Mouse (Mus musculus): ENCODE measurements at regions not wholly inside any gene's neighbourhood (a gene's known extent, or its start where the extent isn't known, plus 50 kb on each side); places are given as distances from the start of the nearest gene placed in this dataset.

DNA sequence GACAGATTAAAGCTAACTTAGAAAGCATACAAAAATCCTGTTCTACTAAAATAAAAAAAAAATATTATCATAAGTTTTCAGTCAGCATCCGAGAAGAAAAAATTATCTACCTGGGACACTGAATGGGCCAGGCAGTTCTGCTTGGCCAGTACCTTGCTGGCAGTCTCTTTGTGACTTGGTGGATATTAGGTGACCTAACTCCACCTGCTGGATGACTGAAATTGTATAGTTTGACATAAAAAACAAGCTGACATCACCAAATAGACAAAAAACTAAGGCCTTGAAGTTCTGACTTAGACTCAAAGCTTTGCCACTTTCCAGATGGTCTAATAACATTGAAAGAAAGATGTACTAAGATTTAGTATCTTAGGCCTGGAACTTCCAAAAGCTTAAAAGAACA is 791.5 kb upstream of the Alcam start:
- H3K27ac ChIP-seq (ENCODE audit: low read depth, low read length), result no peak overlapping the region
- WGBS, result 63% methylated on average over 1 of the region's 1 CpGs
- ATAC-seq (replicated peaks; ENCODE audit: low FRiP score), result no peak
- H3K9me3 ChIP-seq (ENCODE audit: control insufficient read depth, low read length), result no peaks in the 10 kb centered on the region
- H3K36me3 ChIP-seq (ENCODE audit: control insufficient read depth, insufficient read depth, low read length), result no peaks in the 10 kb centered on the region
- H3K4me2 ChIP-seq, result no peak overlapping the region
- H3K27me3 ChIP-seq (replicated peaks; ENCODE audit: control insufficient read depth, insufficient read depth, low read length), result no peaks in the 10 kb centered on the region
- H3K9ac ChIP-seq (ENCODE audit: low read depth, low read length), result no peak overlapping the region
- H3K4me3 ChIP-seq (ENCODE audit: low read depth, low read length), result no peak overlapping the region
- H3K4me1 ChIP-seq (replicated peaks; ENCODE audit: control insufficient read depth, insufficient read depth, low read length), result no peaks in the 10 kb centered on the region
- DNase-seq (ENCODE audit: low spot score), result no peak

DNA sequence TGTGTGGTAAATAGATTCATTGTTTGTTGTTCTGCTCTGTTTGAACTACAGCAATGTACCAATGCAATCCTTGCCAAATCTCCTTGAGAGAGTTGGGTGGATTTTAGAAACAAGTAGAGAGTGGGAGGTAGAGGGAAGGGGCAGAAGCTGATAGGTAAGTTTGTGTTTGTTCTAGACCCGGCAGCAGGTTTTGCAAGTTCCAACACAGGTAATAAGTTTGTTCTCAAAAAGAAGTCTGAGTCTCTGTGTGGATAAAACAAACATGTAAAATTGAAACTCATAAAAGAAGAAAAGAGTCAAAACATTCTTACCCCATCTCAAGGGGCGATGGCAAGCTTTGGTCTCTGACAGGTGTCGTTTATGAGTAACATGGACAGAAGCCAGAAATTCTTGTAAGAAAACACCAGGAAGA is 788.3 kb upstream of the Alcam start:
- H3K4me2 ChIP-seq, result no peak overlapping the region
- H3K4me1 ChIP-seq (replicated peaks; ENCODE audit: control insufficient read depth, insufficient read depth, low read length), result no peaks in the 10 kb centered on the region
- H3K27me3 ChIP-seq (replicated peaks; ENCODE audit: control insufficient read depth, insufficient read depth, low read length), result no peaks in the 10 kb centered on the region
- 90% methylated on average over 3 of the region's 3 CpGs for WGBS
- DNase-seq (ENCODE audit: low spot score) (no peak), ATAC-seq (replicated peaks; ENCODE audit: low FRiP score) (no peak)
- H3K4me3 ChIP-seq (ENCODE audit: low read depth, low read length), result no peak overlapping the region
- H3K9me3 ChIP-seq (ENCODE audit: control insufficient read depth, low read length), result no peaks in the 10 kb centered on the region
- no peak overlapping the region for H3K27ac ChIP-seq (ENCODE audit: low read depth, low read length)
- H3K36me3 ChIP-seq (ENCODE audit: control insufficient read depth, insufficient read depth, low read length), result no peaks in the 10 kb centered on the region
- H3K9ac ChIP-seq (ENCODE audit: low read depth, low read length), result no peak overlapping the region

DNA sequence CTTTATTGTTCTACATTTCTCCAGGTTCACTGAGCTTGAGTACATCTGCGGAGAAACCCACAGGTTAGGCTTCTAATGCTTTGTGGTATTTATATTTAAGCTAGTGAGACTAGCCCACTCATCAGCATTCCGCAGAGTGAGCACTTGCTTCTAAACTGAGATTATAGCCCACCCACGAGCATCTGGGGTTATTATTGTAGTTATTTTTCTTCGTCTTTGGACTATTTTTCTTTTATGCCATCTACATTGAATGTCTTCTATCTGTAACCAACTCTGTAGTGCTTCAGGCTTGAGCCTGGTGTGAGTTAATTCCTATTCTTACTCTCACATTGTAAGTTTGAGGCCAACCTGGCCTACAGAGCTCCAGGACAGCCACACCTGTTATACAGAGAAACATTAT is 765.0 kb upstream of the Alcam start:
- WGBS, result 68% methylated on average over 4 of the region's 4 CpGs
- ATAC-seq (replicated peaks; ENCODE audit: low FRiP score) (no peak), DNase-seq (ENCODE audit: low spot score) (no peak)

DNA sequence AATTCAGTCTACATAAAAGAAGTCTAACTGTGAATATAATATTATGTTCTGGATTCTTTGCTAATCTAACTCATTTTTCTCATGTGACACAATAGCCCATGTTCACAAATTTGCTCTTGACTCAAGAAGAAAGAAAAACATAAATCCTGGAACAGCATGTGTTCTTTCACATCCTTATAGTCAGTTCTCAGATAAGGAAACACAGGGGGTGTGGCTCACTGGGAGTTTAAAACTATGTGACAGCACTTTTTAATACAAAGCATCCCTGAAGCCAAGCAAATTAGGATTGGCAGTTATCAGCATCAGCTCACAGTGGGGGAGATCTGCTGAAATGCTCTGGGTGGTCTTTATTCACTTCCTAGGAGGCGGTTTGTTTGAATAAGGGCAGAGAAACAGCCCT is 747.6 kb upstream of the Alcam start:
- Histone ChIP-seq H3K27me3 (replicated peaks; ENCODE audit: control insufficient read depth, insufficient read depth, low read length) (no peaks in the 10 kb centered on the region), H3K36me3 (ENCODE audit: control insufficient read depth, insufficient read depth, low read length) (no peaks in the 10 kb centered on the region), H3K4me3 (ENCODE audit: low read depth, low read length) (no peak overlapping the region), H3K4me1 (replicated peaks; ENCODE audit: control insufficient read depth, insufficient read depth, low read length) (no peaks in the 10 kb centered on the region), H3K27ac (ENCODE audit: low read depth, low read length) (no peak overlapping the region), H3K9ac (ENCODE audit: low read depth, low read length) (no peak overlapping the region), H3K4me2 (no peak overlapping the region), H3K9me3 (ENCODE audit: control insufficient read depth, low read length) (no peaks in the 10 kb centered on the region)
- WGBS, result 43% methylated on average over 1 of the region's 1 CpGs
- ATAC-seq (replicated peaks; ENCODE audit: low FRiP score), result no peak
- DNase-seq (ENCODE audit: low spot score), result no peak

More for the DNA sequence above, 765.0 kb upstream of the Alcam start:
- H3K27ac ChIP-seq (ENCODE audit: low read depth, low read length), result no peak overlapping the region
- no peaks in the 10 kb centered on the region for H3K4me1 ChIP-seq (replicated peaks; ENCODE audit: control insufficient read depth, insufficient read depth, low read length)
- no peaks in the 10 kb centered on the region for H3K27me3 ChIP-seq (replicated peaks; ENCODE audit: control insufficient read depth, insufficient read depth, low read length)
- H3K36me3 ChIP-seq (ENCODE audit: control insufficient read depth, insufficient read depth, low read length), result no peaks in the 10 kb centered on the region
- H3K9ac ChIP-seq (ENCODE audit: low read depth, low read length), result no peak overlapping the region
- H3K4me2 ChIP-seq, result no peak overlapping the region
- H3K4me3 ChIP-seq (ENCODE audit: low read depth, low read length), result no peak overlapping the region
- H3K9me3 ChIP-seq (ENCODE audit: control insufficient read depth, low read length), result no peaks in the 10 kb centered on the region

DNA sequence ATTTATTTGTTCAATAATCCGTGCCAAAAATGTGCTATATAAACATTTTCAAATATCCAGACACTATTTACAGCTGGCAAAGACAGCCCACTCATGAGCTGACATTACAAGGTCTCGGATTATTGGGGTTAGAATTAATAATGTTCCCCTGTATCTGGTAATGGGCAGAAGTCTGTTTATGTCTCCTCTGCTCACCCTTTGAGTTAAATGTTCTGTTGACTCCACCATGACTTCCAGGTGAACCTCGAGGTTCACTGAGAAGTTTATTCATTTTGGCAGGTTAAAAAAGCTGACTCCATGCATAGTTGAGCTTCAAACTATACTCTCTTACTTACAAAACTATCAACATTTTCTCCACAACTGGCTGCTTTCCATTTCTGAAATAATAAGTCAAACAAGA is 732.6 kb upstream of the Alcam start:
- no peak overlapping the region for H3K4me2 ChIP-seq
- DNase-seq (ENCODE audit: low spot score) (no peak), ATAC-seq (replicated peaks; ENCODE audit: low FRiP score) (no peak)
- H3K9me3 ChIP-seq (ENCODE audit: control insufficient read depth, low read length), result no peaks in the 10 kb centered on the region
- H3K27ac ChIP-seq (ENCODE audit: low read depth, low read length), result no peak overlapping the region
- 39% methylated on average over 3 of the region's 3 CpGs for WGBS
- H3K4me3 ChIP-seq (ENCODE audit: low read depth, low read length), result no peak overlapping the region
- no peak overlapping the region for H3K9ac ChIP-seq (ENCODE audit: low read depth, low read length)
- no peaks in the 10 kb centered on the region for H3K36me3 ChIP-seq (ENCODE audit: control insufficient read depth, insufficient read depth, low read length)
- no peaks in the 10 kb centered on the region for H3K27me3 ChIP-seq (replicated peaks; ENCODE audit: control insufficient read depth, insufficient read depth, low read length)
- H3K4me1 ChIP-seq (replicated peaks; ENCODE audit: control insufficient read depth, insufficient read depth, low read length), result no peaks in the 10 kb centered on the region

DNA sequence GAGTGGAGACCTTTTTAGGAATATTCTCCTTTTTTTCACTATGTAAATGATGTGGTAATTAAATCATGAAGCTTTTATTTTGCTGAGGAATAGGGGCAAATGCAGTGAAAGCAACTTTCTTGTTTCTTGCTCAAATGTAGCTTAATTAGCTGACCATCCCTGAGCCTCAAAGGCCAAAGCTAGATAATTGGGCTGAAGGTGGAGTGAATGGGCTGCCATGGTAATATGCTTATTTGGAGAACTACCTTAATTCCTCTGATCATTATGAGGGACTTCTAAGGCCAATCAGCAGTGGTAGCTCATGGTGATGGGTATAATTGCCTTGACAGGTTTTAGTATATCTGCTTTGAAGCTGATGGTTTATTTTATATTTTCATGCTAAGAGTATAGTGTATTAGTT is 702.5 kb upstream of the Alcam start:
- Histone ChIP-seq H3K27ac (ENCODE audit: low read depth, low read length) (no peak overlapping the region), H3K9ac (ENCODE audit: low read depth, low read length) (no peak overlapping the region), H3K27me3 (replicated peaks; ENCODE audit: control insufficient read depth, insufficient read depth, low read length) (no peaks in the 10 kb centered on the region), H3K4me1 (replicated peaks; ENCODE audit: control insufficient read depth, insufficient read depth, low read length) (no peaks in the 10 kb centered on the region), H3K4me3 (ENCODE audit: low read depth, low read length) (no peak overlapping the region), H3K36me3 (ENCODE audit: control insufficient read depth, insufficient read depth, low read length) (no peaks in the 10 kb centered on the region), H3K4me2 (no peak overlapping the region), H3K9me3 (ENCODE audit: control insufficient read depth, low read length) (no peaks in the 10 kb centered on the region)
- DNase-seq (ENCODE audit: low spot score) (no peak), ATAC-seq (replicated peaks; ENCODE audit: low FRiP score) (no peak)

DNA sequence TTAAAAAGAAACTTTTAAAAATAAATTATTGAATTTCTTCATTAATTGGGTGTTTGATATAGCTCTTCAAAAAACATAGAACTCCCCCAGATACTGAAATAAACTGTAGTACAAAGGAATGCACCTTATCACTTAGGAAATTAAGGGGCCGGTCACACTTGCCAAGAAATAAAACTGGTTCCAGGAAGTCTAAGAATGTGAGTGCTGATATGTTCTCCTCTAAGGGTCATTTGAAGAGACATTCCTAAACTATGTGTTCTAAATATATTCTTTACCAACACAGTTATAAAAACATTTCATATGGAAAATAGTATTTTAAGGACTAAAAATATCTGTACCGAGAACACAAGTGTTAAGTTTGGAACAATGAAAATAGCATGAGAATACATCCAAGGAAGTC is 676.8 kb upstream of the Alcam start:
- Histone ChIP-seq H3K27ac (ENCODE audit: low read depth, low read length) (no peak overlapping the region), H3K9ac (ENCODE audit: low read depth, low read length) (no peak overlapping the region), H3K27me3 (replicated peaks; ENCODE audit: control insufficient read depth, insufficient read depth, low read length) (no peaks in the 10 kb centered on the region), H3K4me3 (ENCODE audit: low read depth, low read length) (no peak overlapping the region), H3K9me3 (ENCODE audit: control insufficient read depth, low read length) (no peaks in the 10 kb centered on the region), H3K36me3 (ENCODE audit: control insufficient read depth, insufficient read depth, low read length) (no peaks in the 10 kb centered on the region), H3K4me2 (no peak overlapping the region), H3K4me1 (replicated peaks; ENCODE audit: control insufficient read depth, insufficient read depth, low read length) (no peaks in the 10 kb centered on the region)
- DNase-seq (ENCODE audit: low spot score), result no peak
- ATAC-seq (replicated peaks; ENCODE audit: low FRiP score), result no peak
- 73% methylated on average over 2 of the region's 2 CpGs for WGBS

DNA sequence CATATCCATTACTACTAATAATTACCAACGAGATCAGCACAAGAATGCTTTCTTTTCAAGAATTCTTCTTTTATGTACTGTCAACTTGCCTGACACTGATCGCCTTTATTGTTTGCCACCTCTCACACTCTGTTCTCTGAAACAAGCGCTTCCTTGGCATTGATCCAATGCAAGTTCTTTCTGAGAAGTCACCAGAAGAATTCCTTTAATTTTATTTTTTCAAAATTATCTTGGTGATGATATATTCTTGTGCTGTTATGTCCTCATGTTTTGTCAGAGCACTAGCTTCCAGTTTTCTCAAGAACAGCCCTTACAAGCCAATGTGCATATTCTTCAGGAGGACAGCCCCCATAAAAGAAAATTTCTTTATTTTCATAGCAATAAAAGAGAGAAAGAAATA is 654.9 kb upstream of the Alcam start:
- DNase-seq (ENCODE audit: low spot score) (no peak), ATAC-seq (replicated peaks; ENCODE audit: low FRiP score) (no peak)
- no peak overlapping the region for H3K4me3 ChIP-seq (ENCODE audit: low read depth, low read length)
- H3K27me3 ChIP-seq (replicated peaks; ENCODE audit: control insufficient read depth, insufficient read depth, low read length), result no peaks in the 10 kb centered on the region
- no peaks in the 10 kb centered on the region for H3K36me3 ChIP-seq (ENCODE audit: control insufficient read depth, insufficient read depth, low read length)
- no peak overlapping the region for H3K27ac ChIP-seq (ENCODE audit: low read depth, low read length)
- no peaks in the 10 kb centered on the region for H3K9me3 ChIP-seq (ENCODE audit: control insufficient read depth, low read length)
- H3K9ac ChIP-seq (ENCODE audit: low read depth, low read length), result no peak overlapping the region
- H3K4me1 ChIP-seq (replicated peaks; ENCODE audit: control insufficient read depth, insufficient read depth, low read length), result no peaks in the 10 kb centered on the region
- WGBS, result 87% methylated on average over 3 of the region's 3 CpGs
- no peak overlapping the region for H3K4me2 ChIP-seq

DNA sequence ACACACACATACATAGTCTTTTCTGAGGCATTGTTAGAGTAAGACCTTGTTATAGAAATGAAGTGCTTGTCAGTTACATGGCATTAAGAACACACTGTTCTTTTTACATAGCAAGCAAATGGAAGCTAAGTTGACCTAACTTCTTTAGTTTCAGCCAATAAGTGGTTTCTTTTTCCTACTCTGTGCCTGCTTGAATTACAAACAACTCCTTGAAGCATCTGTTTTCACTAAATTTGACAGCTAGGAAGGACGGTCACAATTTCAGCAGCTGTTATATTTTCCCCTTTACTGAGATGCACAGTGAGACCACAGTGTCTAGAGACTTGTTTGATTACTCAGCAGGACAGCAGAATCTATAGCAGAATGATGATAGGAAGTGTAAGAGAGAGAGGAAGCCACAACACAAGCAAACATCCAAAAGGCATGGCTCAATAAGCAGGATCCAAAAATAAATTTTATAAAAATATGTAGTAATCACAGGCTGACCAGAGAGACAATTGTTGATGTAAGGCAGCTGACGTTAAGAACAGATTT is 641.6 kb upstream of the Alcam start:
- Histone ChIP-seq H3K9me3 (ENCODE audit: control insufficient read depth, low read length) (no peaks in the 10 kb centered on the region), H3K27me3 (replicated peaks; ENCODE audit: control insufficient read depth, insufficient read depth, low read length) (no peaks in the 10 kb centered on the region), H3K4me2 (no peak overlapping the region), H3K4me3 (ENCODE audit: low read depth, low read length) (no peak overlapping the region), H3K4me1 (replicated peaks; ENCODE audit: control insufficient read depth, insufficient read depth, low read length) (no peaks in the 10 kb centered on the region), H3K36me3 (ENCODE audit: control insufficient read depth, insufficient read depth, low read length) (no peaks in the 10 kb centered on the region), H3K27ac (ENCODE audit: low read depth, low read length) (no peak overlapping the region), H3K9ac (ENCODE audit: low read depth, low read length) (no peak overlapping the region)
- ATAC-seq (replicated peaks; ENCODE audit: low FRiP score), result no peak
- no peak for DNase-seq (ENCODE audit: low spot score)
- 65% methylated on average over 2 of the region's 2 CpGs for WGBS

Measured in liver, embryonic 11.5 days (tissue).